Mouse (Mus musculus) small intestine, adult 2 months (tissue): ENCODE data around the gene Fntb. TPM values are rescaled to one million over a fixed set of nuclear protein-coding genes. Genes with fewer than 3 reads are reported as not detected.

ENCODE experiments used
- H3K27ac ChIP-seq: fragments of 200-500 bp; 2 replicates; pipeline ENCODE4 v1.5.1; 2012; ENCODE audit warnings: low read depth, low read length, control low read depth, inconsistent platforms; ENCODE audit not compliant: insufficient read depth
- H3K27me3 ChIP-seq: fragments of 200-500 bp; 2 replicates; pipeline ENCODE4 v1.6.1; 2012; ENCODE audit warnings: mild to moderate bottlenecking, moderate library complexity, low read length, inconsistent platforms; ENCODE audit not compliant: control insufficient read depth, insufficient read depth
- H3K36me3 ChIP-seq: fragments of 200-500 bp; 2 replicates; pipeline ENCODE4 v1.6.1; 2012; ENCODE audit warnings: mild to moderate bottlenecking, low read length, control low read depth, inconsistent platforms; ENCODE audit not compliant: control insufficient read depth, insufficient read depth
- H3K4me1 ChIP-seq: fragments of 200-500 bp; 2 replicates; pipeline ENCODE4 v1.6.1; 2012; ENCODE audit warnings: low read length, inconsistent platforms, mixed read lengths; ENCODE audit not compliant: control insufficient read depth, insufficient read depth, insufficient read length
- H3K4me3 ChIP-seq: fragments of 200-500 bp; 2 replicates; pipeline ENCODE4 v1.5.1; 2012; ENCODE audit warnings: low read depth, mild to moderate bottlenecking, control low read depth, inconsistent platforms, low read length, moderate library complexity
- CTCF ChIP-seq: fragments of 200-500 bp; IDR thresholded peaks from 2 replicates; pipeline ENCODE4 v1.5.1; 2012; ENCODE audit warnings: low read depth, mild to moderate bottlenecking, control low read depth, inconsistent platforms, low read length, moderate library complexity, mixed read lengths; ENCODE audit not compliant: insufficient replicate concordance, insufficient read length; ENCODE audit errors: extremely low read depth
- POLR2A ChIP-seq: fragments of 200-500 bp; IDR thresholded peaks from 2 replicates; pipeline ENCODE4 v1.6.1; 2012; ENCODE audit warnings: low read depth, mild to moderate bottlenecking, control low read depth, inconsistent platforms, low read length, moderate library complexity
- WGBS: fragments of 180-500 bp; shearing (Covaris S2); methylation state at CpG from one replicate; pipeline ENCODE4 v1.1.7; 2018; 5-methylcytosine and 5-hydroxymethylcytosine counted together
- polyA plus RNA-seq: library from polyadenylated mRNA; depleted of rRNA; stranded (reverse); fragments of >200 nt; gene quantifications from 2 replicates; pipeline ENCODE4 v1.2.3, GENCODE M21; 2012; rRNA removed

The Fntb gene
- polyA plus RNA-seq = 9.1 and 27.1 TPM in 2 replicates

DNA sequence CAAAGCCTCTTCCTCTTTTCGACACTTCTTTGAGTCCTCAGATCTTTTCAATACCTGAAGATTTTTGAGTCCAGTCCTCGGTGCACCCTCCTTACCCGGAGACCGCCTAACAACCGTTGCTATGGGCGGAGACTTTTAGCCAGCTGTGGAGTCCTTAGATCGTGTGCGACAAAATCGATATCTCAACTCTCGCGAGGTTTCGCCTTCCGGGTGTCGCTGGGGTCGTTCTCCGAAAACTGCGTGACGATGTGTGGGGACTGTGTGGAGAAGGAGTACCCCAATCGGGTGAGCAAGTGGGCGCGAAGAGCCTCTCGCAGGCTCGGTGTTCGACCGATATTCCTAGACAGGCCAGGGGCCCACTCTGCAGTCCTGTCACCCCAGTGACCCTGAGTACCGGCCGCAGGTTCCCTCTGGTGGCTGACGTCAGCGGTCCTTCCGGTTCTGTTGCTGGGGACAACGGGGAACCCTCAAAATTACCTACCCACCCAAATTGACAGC is at the start of gene Fntb, which contains the start of gene Churc1:
TSS of gene Fntb (plus strand) at position 236 of the 498 bp plus-strand sequence.
TSS of gene Churc1 (plus strand) at position 185 of the 498 bp plus-strand sequence.
- Histone ChIP-seq H3K4me3 (peak within 1 kb of the TSS; percentile 88), H3K4me1 (peaks cover 6% of the 10 kb centered on the region; the same call in 1 of the 2 replicates), H3K36me3 (peaks cover 1% of the 10 kb centered on the region; the same call in 1 of the 2 replicates), H3K27ac (peak within 1 kb of the TSS; percentile 89), H3K27me3 (no peaks in the 10 kb centered on the region)
- no peak for TF ChIP-seq CTCF
- TF ChIP-seq POLR2A = peak; percentile 74
- under 1% methylated on average over 31 of the region's 31 CpGs for WGBS

GRCm38 (mm10) chr12:76718384-76718783 is 47.0 kb upstream of the Fntb start:
- H3K4me1 ChIP-seq = no peaks in the 10 kb centered on the region
- no peak for TF ChIP-seq POLR2A
- no peak for TF ChIP-seq CTCF
- no peaks in the 10 kb centered on the region for H3K27me3 ChIP-seq
- H3K4me3 ChIP-seq = no peak overlapping the region
- no peak overlapping the region for H3K27ac ChIP-seq
- no peaks in the 10 kb centered on the region for H3K36me3 ChIP-seq
- 75% methylated on average over 4 of the region's 4 CpGs for WGBS

- TF ChIP-seq CTCF (no peak), POLR2A (no peak)
- Histone ChIP-seq H3K27me3 (no peaks in the 10 kb centered on the region), H3K27ac (no peak overlapping the region), H3K4me3 (no peak overlapping the region), H3K36me3 (no peaks in the 10 kb centered on the region), H3K4me1 (no peaks in the 10 kb centered on the region)
Measured at GRCm38 (mm10) chr12:76720572-76720971, 44.8 kb upstream of the Fntb start.

- Histone ChIP-seq H3K4me3 (no peak overlapping the region), H3K27me3 (no peaks in the 10 kb centered on the region), H3K4me1 (no peaks in the 10 kb centered on the region), H3K27ac (no peak overlapping the region), H3K36me3 (no peaks in the 10 kb centered on the region)
- TF ChIP-seq POLR2A (no peak), CTCF (no peak)
- 76% methylated on average over 3 of the region's 3 CpGs for WGBS
Measured at GRCm38 (mm10) chr12:76722026-76722425, 43.4 kb upstream of the Fntb start.

DNA sequence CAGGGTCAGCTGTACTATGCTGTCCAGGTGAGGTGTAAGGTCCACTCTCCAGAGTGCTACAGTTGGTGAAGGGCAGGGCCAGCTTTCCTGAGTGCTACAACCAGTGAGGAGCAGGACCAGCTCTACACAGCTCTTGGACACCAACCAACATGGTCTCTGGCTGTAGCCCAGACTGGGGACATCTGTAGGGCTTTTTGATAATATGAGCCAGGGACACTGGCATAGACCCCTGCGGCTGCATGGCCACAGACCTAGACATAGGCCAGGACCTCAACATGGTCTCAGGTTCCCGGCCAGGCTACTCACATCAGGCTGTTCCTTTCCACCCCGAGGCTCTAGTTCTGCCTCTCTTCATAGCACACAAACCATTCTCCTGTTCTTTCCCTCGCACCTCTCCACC is 37.4 kb upstream of the Fntb start:
- TF ChIP-seq CTCF (no peak), POLR2A (no peak)
- 83% methylated on average over 4 of the region's 4 CpGs for WGBS

GRCm38 (mm10) chr12:76750866-76751459 is 14.4 kb upstream of the Fntb start:
- Histone ChIP-seq H3K27ac (no peak overlapping the region), H3K4me1 (no peaks in the 10 kb centered on the region), H3K27me3 (no peaks in the 10 kb centered on the region), H3K4me3 (no peak overlapping the region), H3K36me3 (no peaks in the 10 kb centered on the region)
- TF ChIP-seq CTCF = no peak
- no peak for TF ChIP-seq POLR2A
- WGBS = 79% methylated on average over 16 of the region's 16 CpGs

More for the DNA sequence above, 37.4 kb upstream of the Fntb start:
- H3K4me1 ChIP-seq = no peaks in the 10 kb centered on the region
- H3K36me3 ChIP-seq = no peaks in the 10 kb centered on the region
- no peak overlapping the region for H3K27ac ChIP-seq
- no peak overlapping the region for H3K4me3 ChIP-seq
- H3K27me3 ChIP-seq = no peaks in the 10 kb centered on the region

DNA sequence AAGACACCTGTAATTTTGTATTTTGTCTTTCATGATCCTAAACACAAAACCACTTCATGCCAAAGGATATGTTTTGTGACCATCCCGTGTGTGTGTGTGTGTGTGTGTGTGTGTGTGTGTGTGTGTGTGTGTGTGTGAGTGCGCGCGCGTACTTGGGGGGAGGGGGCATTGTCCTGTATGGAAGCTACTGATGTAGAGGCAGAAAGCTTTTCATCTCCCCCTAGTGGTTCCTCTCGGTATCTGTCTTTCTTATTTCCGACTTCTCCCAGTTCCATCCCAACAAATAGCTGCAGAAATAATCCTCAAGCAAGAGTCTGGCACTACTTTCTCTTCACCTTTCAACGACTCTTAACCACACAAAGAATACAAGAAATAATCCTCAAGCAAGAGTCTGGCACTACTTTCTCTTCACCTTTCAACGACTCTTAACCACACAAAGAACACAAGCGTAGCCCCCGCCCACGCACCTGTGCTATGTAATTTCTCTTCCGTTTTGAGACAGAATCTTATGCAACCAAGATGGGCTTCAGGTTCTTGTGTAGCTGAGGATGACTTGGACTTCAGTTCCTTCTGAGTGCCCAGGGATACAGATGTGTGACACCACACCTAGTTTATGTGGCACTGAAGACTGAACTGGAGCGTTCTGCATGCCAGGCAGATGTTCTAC is 12.6 kb upstream of the Fntb start:
- TF ChIP-seq CTCF (peak; percentile 20; the same call in 1 of the 2 replicates), POLR2A (no peak)
- H3K36me3 ChIP-seq = no peaks in the 10 kb centered on the region
- WGBS = 40% methylated on average over 14 of the region's 14 CpGs
- no peaks in the 10 kb centered on the region for H3K4me1 ChIP-seq
- no peak overlapping the region for H3K27ac ChIP-seq
- H3K27me3 ChIP-seq = no peaks in the 10 kb centered on the region
- H3K4me3 ChIP-seq = no peak overlapping the region
